Mouse (Mus musculus): ENCODE results near the gene Sct.
"Not testable (repeated sequence)": the region's sequence is repeated elsewhere in the genome, so short reads cannot be mapped to it uniquely, and the experiment has no call there.

Gene Sct

GRCm38 (mm10) chr7:141291921-141292582 lies 13.1 kb upstream of the Sct start, which contains the start of gene Drd4:
Drd4 (plus strand) TSS chr7:141292006.
- DNase-seq (ENCODE audit: low read depth, low spot score), result peak; percentile 74

- DNase-seq (ENCODE audit: low read depth, low spot score), result peak; percentile 45
Observed at GRCm38 (mm10) chr7:141288042-141288441, 9.1 kb upstream of the Sct start.

GRCm38 (mm10) chr7:141282756-141283155 lies 3.8 kb upstream of the Sct start:
- no peak for DNase-seq (ENCODE audit: low read depth, low spot score)

- DNase-seq (ENCODE audit: low read depth, low spot score), result no peak
Observed at GRCm38 (mm10) chr7:141281442-141281841, 2.5 kb upstream of the Sct start.

GRCm38 (mm10) chr7:141277701-141278678 lies 943 bp downstream of the Sct start:
- DNase-seq (ENCODE audit: low read depth, low spot score), result no peak

GRCm38 (mm10) chr7:141276546-141276945 lies 2.4 kb downstream of the Sct start, which contains the start of gene Cdhr5:
Cdhr5 (minus strand) TSS chr7:141276786.
- no peak for DNase-seq (ENCODE audit: low read depth, low spot score)

GRCm38 (mm10) chr7:141275356-141275755 lies 3.6 kb downstream of the Sct start:
- DNase-seq (ENCODE audit: low read depth, low spot score), result no peak

GRCm38 (mm10) chr7:141270631-141271030 lies 8.3 kb downstream of the Sct start:
- no peak for DNase-seq (ENCODE audit: low read depth, low spot score)

GRCm38 (mm10) chr7:141269273-141269545 lies 9.7 kb downstream of the Sct start:
- DNase-seq (ENCODE audit: low read depth, low spot score), result no peak

GRCm38 (mm10) chr7:141268466-141269272 lies 10.3 kb downstream of the Sct start:
- DNase-seq (ENCODE audit: low read depth, low spot score), result peak; percentile 28

- DNase-seq (ENCODE audit: low read depth, low spot score), result peak; percentile 38
Observed at GRCm38 (mm10) chr7:141265739-141266561, 13.0 kb downstream of the Sct start, which contains the start of gene Irf7. Irf7 (minus strand) TSS chr7:141266481.

GRCm38 (mm10) chr7:141265411-141265738 lies 13.6 kb downstream of the Sct start:
- no peak for DNase-seq (ENCODE audit: low read depth, low spot score)

- DNase-seq (ENCODE audit: low read depth, low spot score), result peak; percentile 54
Observed at GRCm38 (mm10) chr7:141264761-141265410, 14.0 kb downstream of the Sct start.

- peak; percentile 48 for DNase-seq (ENCODE audit: low read depth, low spot score)
Observed at GRCm38 (mm10) chr7:141264041-141264700, 14.8 kb downstream of the Sct start.

- DNase-seq (ENCODE audit: low read depth, low spot score), result no peak
Observed at GRCm38 (mm10) chr7:141263640-141264039, 15.3 kb downstream of the Sct start.

GRCm38 (mm10) chr7:141261480-141261879 lies 17.5 kb downstream of the Sct start:
- DNase-seq (ENCODE audit: low read depth, low spot score), result no peak

- no peak for DNase-seq (ENCODE audit: low read depth, low spot score)
Observed at GRCm38 (mm10) chr7:141256159-141256558, 22.8 kb downstream of the Sct start.

- not testable (repeated sequence) for DNase-seq (ENCODE audit: low read depth, low spot score)
Observed at GRCm38 (mm10) chr7:141250486-141250885, 28.4 kb downstream of the Sct start.

- DNase-seq (ENCODE audit: low read depth, low spot score), result peak; percentile 70
Observed at GRCm38 (mm10) chr7:141231551-141231950, 47.4 kb downstream of the Sct start.

GRCm38 (mm10) chr7:141231111-141231510 lies 47.8 kb downstream of the Sct start:
- DNase-seq (ENCODE audit: low read depth, low spot score), result no peak

Measured in ZHBTc4 (cell line).